Mouse (Mus musculus) midbrain, postnatal 0 days (tissue): ENCODE data around the gene Crebl2. TPM values are rescaled to one million over a fixed set of nuclear protein-coding genes. Genes with fewer than 3 reads are reported as not detected.

Experiments
- ATAC-seq: fragments of 200-750 bp; cut with Nextera tagmentation; 2 replicates; pipeline ENCODE4 v1.8.0; 2017; ENCODE audit warnings: moderate number of reproducible peaks, mild to moderate bottlenecking, moderate TSS enrichment, moderate library complexity; ENCODE audit not compliant: low FRiP score
- DNase-seq: peaks from one replicate; pipeline ENCODE4 v3.0.0-alpha.2; 2015; ENCODE audit warnings: low spot score
- H3K27ac ChIP-seq: fragments of 300-500 bp; sonication (generic); 2 replicates; pipeline ENCODE4 v1.5.1; 2014; ENCODE audit warnings: low read depth, mild to moderate bottlenecking, low read length, mixed read lengths
- H3K27me3 ChIP-seq: fragments of 300-500 bp; sonication (generic); 2 replicates; pipeline ENCODE4 v1.6.1; 2014; ENCODE audit warnings: low read length, control low read depth, mixed read lengths; ENCODE audit not compliant: insufficient read depth
- H3K36me3 ChIP-seq: fragments of 300-500 bp; sonication (generic); 2 replicates; pipeline ENCODE4 v1.6.1; 2014; ENCODE audit warnings: low read length, control low read depth, mixed read lengths; ENCODE audit not compliant: insufficient read depth
- H3K4me1 ChIP-seq: fragments of 300-500 bp; sonication (generic); 2 replicates; pipeline ENCODE4 v1.6.1; 2014; ENCODE audit warnings: mild to moderate bottlenecking, control low read depth, antibody characterized with exemption, low read length, mixed read lengths; ENCODE audit not compliant: insufficient read depth
- H3K4me2 ChIP-seq: fragments of 300-500 bp; sonication (generic); 2 replicates; pipeline ENCODE4 v1.6.1; 2014; ENCODE audit warnings: low read depth, mild to moderate bottlenecking, low read length, mixed read lengths; ENCODE audit not compliant: poor library complexity, severe bottlenecking
- H3K4me3 ChIP-seq: fragments of 300-500 bp; sonication (generic); 2 replicates; pipeline ENCODE4 v1.5.1; 2014; ENCODE audit warnings: low read depth, mild to moderate bottlenecking, low read length, moderate library complexity
- H3K9ac ChIP-seq: fragments of 300-500 bp; sonication (generic); replicated peaks from 2 replicates; pipeline ENCODE4 v1.6.1; 2014; ENCODE audit warnings: mild to moderate bottlenecking, low read length, moderate library complexity, mixed read lengths; ENCODE audit not compliant: poor library complexity, severe bottlenecking
- H3K9me3 ChIP-seq: fragments of 300-500 bp; sonication (generic); 2 replicates; pipeline ENCODE4 v1.6.1; 2016; ENCODE audit warnings: low read length, control low read depth
- CTCF ChIP-seq: IDR thresholded peaks from 2 replicates; pipeline ENCODE4 v1.5.1; 2016; ENCODE audit warnings: antibody characterized with exemption, mild to moderate bottlenecking
- WGBS: fragments of 180-500 bp; shearing (Covaris S2); extraction: QIAGEN DNeasy Blood & Tissue Kit; methylation state at CpG from one replicate; pipeline ENCODE4 v1.1.7; 2014; 5-methylcytosine and 5-hydroxymethylcytosine counted together
- polyA plus RNA-seq: library from polyadenylated mRNA; unstranded; fragments of >200 nt; fragmentation: Nextera tagmentation; extraction: Ambion mirVana; gene quantifications from 2 replicates; pipeline ENCODE4 v1.2.1, GENCODE M21; 2015
- total RNA-seq: library from RNA; depleted of rRNA; stranded (reverse); fragments of >200 nt; gene quantifications from 2 replicates; pipeline ENCODE4 v1.2.3, GENCODE M21; 2014

The Crebl2 gene
- total and polyA plus RNA-seq, 2 experiments from 2014 or later = 3.5 to 10.0 TPM

GRCm38 (mm10) chr6:134813066-134813465 is 16.9 kb upstream of the Crebl2 start:
- no peaks in the 10 kb centered on the region for H3K36me3 ChIP-seq
- no peak overlapping the region for H3K4me3 ChIP-seq
- no peak for TF ChIP-seq CTCF
- 78% methylated on average over 1 of the region's 1 CpGs for WGBS
- DNase-seq (no peak), ATAC-seq (no peak)
- H3K4me2 ChIP-seq = no peak overlapping the region
- H3K9me3 ChIP-seq = no peaks in the 10 kb centered on the region
- H3K27me3 ChIP-seq = no peaks in the 10 kb centered on the region
- no peak overlapping the region for H3K27ac ChIP-seq
- H3K4me1 ChIP-seq = no peaks in the 10 kb centered on the region
- H3K9ac ChIP-seq = no peak overlapping the region

GRCm38 (mm10) chr6:134817051-134817928 is 12.7 kb upstream of the Crebl2 start:
- Histone ChIP-seq H3K4me1 (no peaks in the 10 kb centered on the region), H3K27me3 (no peaks in the 10 kb centered on the region), H3K9me3 (no peaks in the 10 kb centered on the region), H3K4me2 (no peak overlapping the region), H3K27ac (no peak overlapping the region), H3K4me3 (no peak overlapping the region), H3K36me3 (no peaks in the 10 kb centered on the region), H3K9ac (no peak overlapping the region)
- ATAC-seq = no peak
- DNase-seq = no peak
- WGBS = 76% methylated on average over 12 of the region's 12 CpGs
- TF ChIP-seq CTCF = no peak

- Histone ChIP-seq H3K27me3 (no peaks in the 10 kb centered on the region), H3K36me3 (no peaks in the 10 kb centered on the region), H3K4me2 (no peak overlapping the region), H3K9me3 (no peaks in the 10 kb centered on the region), H3K9ac (no peak overlapping the region), H3K4me1 (no peaks in the 10 kb centered on the region), H3K4me3 (no peak overlapping the region), H3K27ac (no peak overlapping the region)
- no peak for ATAC-seq
- no peak for TF ChIP-seq CTCF
- 45% methylated on average over 5 of the region's 5 CpGs for WGBS
- DNase-seq = no peak
Measured at GRCm38 (mm10) chr6:134819741-134820140, 10.2 kb upstream of the Crebl2 start.

GRCm38 (mm10) chr6:134820411-134820810 is 9.5 kb upstream of the Crebl2 start:
- Histone ChIP-seq H3K27me3 (no peaks in the 10 kb centered on the region), H3K9ac (no peak overlapping the region), H3K36me3 (no peaks in the 10 kb centered on the region), H3K4me3 (no peak overlapping the region), H3K4me1 (no peaks in the 10 kb centered on the region), H3K4me2 (no peak overlapping the region), H3K9me3 (no peaks in the 10 kb centered on the region), H3K27ac (no peak overlapping the region)
- TF ChIP-seq CTCF = no peak
- DNase-seq = no peak
- no peak for ATAC-seq
- 66% methylated on average over 6 of the region's 6 CpGs for WGBS

GRCm38 (mm10) chr6:134822844-134823243 is 7.1 kb upstream of the Crebl2 start:
- 71% methylated on average over 10 of the region's 10 CpGs for WGBS
- H3K27ac ChIP-seq = no peak overlapping the region

GRCm38 (mm10) chr6:134830776-134831175 is 822 bp downstream of the Crebl2 start:
- Histone ChIP-seq H3K27ac (peak overlapping the region; percentile 90), H3K9me3 (no peaks in the 10 kb centered on the region), H3K9ac (peak overlapping the region; percentile 86), H3K36me3 (no peaks in the 10 kb centered on the region), H3K27me3 (no peaks in the 10 kb centered on the region), H3K4me1 (no peaks in the 10 kb centered on the region), H3K4me2 (peak overlapping the region; percentile 79), H3K4me3 (peak overlapping the region; percentile 77)
- ATAC-seq (no peak), DNase-seq (peak; percentile 4)
- TF ChIP-seq CTCF = no peak
- 3% methylated on average over 10 of the region's 10 CpGs for WGBS

More at GRCm38 (mm10) chr6:134822844-134823243, 7.1 kb upstream of the Crebl2 start:
- H3K4me2 ChIP-seq = no peak overlapping the region
- H3K9ac ChIP-seq = no peak overlapping the region
- ATAC-seq = no peak
- peak; percentile 64 for TF ChIP-seq CTCF
- H3K27me3 ChIP-seq = no peaks in the 10 kb centered on the region
- no peaks in the 10 kb centered on the region for H3K4me1 ChIP-seq
- no peaks in the 10 kb centered on the region for H3K9me3 ChIP-seq
- no peak for DNase-seq
- no peak overlapping the region for H3K4me3 ChIP-seq
- H3K36me3 ChIP-seq = no peaks in the 10 kb centered on the region
